Mouse (Mus musculus) embryo, embryonic 11 days (tissue): ENCODE measurements at regions not wholly inside any gene's neighbourhood (a gene's known extent, or its start where the extent isn't known, plus 50 kb on each side); places are given as distances from the start of the nearest gene placed in this dataset.

Source experiments
- DNase-seq: peaks from one replicate; pipeline ENCODE4 v3.0.0-alpha.2; 2015

- DNase-seq = no peak
These were observed 336.7 kb upstream of the Tenm4 start for GRCm38 (mm10) chr7:95834236-95834919.

GRCm38 (mm10) chr7:95840476-95840875, 330.6 kb upstream of the Tenm4 start:
- DNase-seq = no peak

GRCm38 (mm10) chr7:95849874-95850273, 321.2 kb upstream of the Tenm4 start:
- DNase-seq = no peak

- no peak for DNase-seq
These were observed 318.4 kb upstream of the Tenm4 start for GRCm38 (mm10) chr7:95852630-95853029.

GRCm38 (mm10) chr7:95853225-95853812, 317.7 kb upstream of the Tenm4 start:
- DNase-seq = no peak

GRCm38 (mm10) chr7:95858247-95858646, 312.8 kb upstream of the Tenm4 start:
- DNase-seq = peak; percentile 24

- DNase-seq = no peak
These were observed 306.8 kb upstream of the Tenm4 start for GRCm38 (mm10) chr7:95864233-95864632.

GRCm38 (mm10) chr7:95865270-95865669, 305.8 kb upstream of the Tenm4 start:
- peak; percentile 54 for DNase-seq

GRCm38 (mm10) chr7:95868753-95869152, 302.3 kb upstream of the Tenm4 start:
- no peak for DNase-seq

- DNase-seq = no peak
These were observed 290.3 kb upstream of the Tenm4 start for GRCm38 (mm10) chr7:95880576-95881267.

- DNase-seq = no peak
These were observed 269.5 kb upstream of the Tenm4 start for GRCm38 (mm10) chr7:95901524-95901923.

- no peak for DNase-seq
These were observed 256.5 kb upstream of the Tenm4 start for GRCm38 (mm10) chr7:95914406-95915080.

- DNase-seq = no peak
These were observed 251.1 kb upstream of the Tenm4 start for GRCm38 (mm10) chr7:95919932-95920331.

GRCm38 (mm10) chr7:95924805-95925204, 246.2 kb upstream of the Tenm4 start:
- no peak for DNase-seq

- no peak for DNase-seq
These were observed 244.7 kb upstream of the Tenm4 start for GRCm38 (mm10) chr7:95926119-95927039.

- no peak for DNase-seq
These were observed 234.4 kb upstream of the Tenm4 start for GRCm38 (mm10) chr7:95936599-95936998.

- no peak for DNase-seq
These were observed 227.6 kb upstream of the Tenm4 start for GRCm38 (mm10) chr7:95943420-95943819.

GRCm38 (mm10) chr7:95952395-95952794, 218.7 kb upstream of the Tenm4 start:
- no peak for DNase-seq

GRCm38 (mm10) chr7:95954511-95954910, 216.5 kb upstream of the Tenm4 start:
- DNase-seq = no peak

GRCm38 (mm10) chr7:95955119-95955518, 215.9 kb upstream of the Tenm4 start:
- no peak for DNase-seq

GRCm38 (mm10) chr7:95959068-95959467, 212.0 kb upstream of the Tenm4 start:
- peak; percentile 3 for DNase-seq

GRCm38 (mm10) chr7:95971863-95972262, 199.2 kb upstream of the Tenm4 start:
- DNase-seq = no peak
